ENCODE assay signal across 10 mouse cellular contexts in genomic region chr4:132757633-132758351, GRCm38 (mm10). TPM values are rescaled to one million over a fixed set of nuclear protein-coding genes. Genes with fewer than 3 reads are reported as not detected.
DNase-seq lines count a peak whose midpoint lies in the region; ATAC-seq and TF ChIP-seq lines count a peak whose summit lies in the region.
"Had no signal": no experiment of that assay in that cellular context is flagged by ENCODE, and none has a peak within 500 bp of the region (broad histone marks: within the 10 kb centered on the region; RNA-seq: fewer than 3 reads in every experiment).

No protein-coding gene starts in this region.

- ATAC-seq in CD4-positive, CD25-positive, alpha-beta regulatory T cell, adult 4 months: no peak
- no peak for ATAC-seq in kidney, postnatal 0 days (replicated peaks; ENCODE audit: low FRiP score, low read depth)

- no peak overlapping the region for H3K9ac ChIP-seq in kidney, postnatal 0 days (ENCODE audit: low read depth, low read length)

- no peak for TF ChIP-seq CTCF in kidney, postnatal 0 days (IDR thresholded peaks at IDR 0.05; ENCODE audit: low read depth)

- H3K27me3 ChIP-seq in kidney, postnatal 0 days (ENCODE audit: insufficient read depth, low read length): no peaks in the 10 kb centered on the region

- H3K4me1 ChIP-seq in kidney, postnatal 0 days (replicated peaks; ENCODE audit: insufficient read depth, low read length): peaks cover 6% of the 10 kb centered on the region

- no peaks in the 10 kb centered on the region for H3K36me3 ChIP-seq in kidney, postnatal 0 days (ENCODE audit: insufficient read depth, low read length)
- H3K36me3 ChIP-seq: hindbrain, embryonic 15.5 days; neural tube, embryonic 12.5 days had no signal

- DNase-seq in CD4-positive, CD25-positive, alpha-beta regulatory T cell, adult 2 months (ENCODE audit: low read depth, low spot score): peak; percentile 41
- peak; percentile 57 for DNase-seq in kidney, postnatal 0 days (ENCODE audit: low spot score)
- DNase-seq in kidney, postnatal 25 days: no peak
- DNase-seq in right cerebral cortex, adult 18-20 months: peak; percentile 65
- no peak for DNase-seq in right cerebral cortex, postnatal 25 days
- no peak for DNase-seq in ovary, postnatal 10 days (ENCODE audit: low spot score)
- no peak for DNase-seq in testis, postnatal 14 days (ENCODE audit: low spot score)

- 45% methylated on average over 7 of the region's 7 CpGs for WGBS in kidney, postnatal 0 days

- H3K4me2 ChIP-seq in kidney, postnatal 0 days (ENCODE audit: low read length): 0 out of 2 replicates have a peak overlapping the region, but pooled peaks have one; percentile 83

- 0 out of 2 replicates have a peak overlapping the region, but pooled peaks have one; percentile 15 for H3K27ac ChIP-seq in kidney, postnatal 0 days
- H3K27ac ChIP-seq: hindbrain, embryonic 15.5 days; neural tube, embryonic 12.5 days had no signal

- no peak overlapping the region for H3K4me3 ChIP-seq in kidney, postnatal 0 days (replicated peaks; ENCODE audit: low read depth, low read length)

- no peaks in the 10 kb centered on the region for H3K9me3 ChIP-seq in kidney, postnatal 0 days (replicated peaks; ENCODE audit: low read length)
- H3K9me3 ChIP-seq: hindbrain, embryonic 15.5 days; neural tube, embryonic 12.5 days had no signal

RNA-seq across cellular contexts. Expression of gene Smpdl3b, which starts 0.7 kb away (rescaled TPM):
- 1 to 10 TPM in 1 of 2 experiments, under 1 TPM in 1; 0.96 to 1.8 TPM for polyA plus RNA-seq in CD4-positive, CD25-positive, alpha-beta regulatory T cell, adult 4 months (2017; shearing (Covaris generic))
- polyA plus RNA-seq in kidney, postnatal 0 days (2015; fragmentation: Nextera tagmentation; extraction: Ambion mirVana): 9.0 and 9.5 TPM in 2 replicates

RNA-seq across cellular contexts. Expression of gene Rpa2, which starts 10.3 kb away (rescaled TPM):
- polyA plus RNA-seq in CD4-positive, CD25-positive, alpha-beta regulatory T cell, adult 4 months (2017; shearing (Covaris generic)): 10 to 100 TPM; 64.3 to 66.9 TPM
- 60.0 and 65.7 TPM in 2 replicates for polyA plus RNA-seq in kidney, postnatal 0 days (2015; fragmentation: Nextera tagmentation; extraction: Ambion mirVana)

RNA-seq across cellular contexts. Expression of gene Xkr8, which starts 25.4 kb away (rescaled TPM):
- 10 to 100 TPM in 1 of 2 experiments, 1 to 10 TPM in 1; 5.4 to 14.9 TPM for polyA plus RNA-seq in CD4-positive, CD25-positive, alpha-beta regulatory T cell, adult 4 months (2017; shearing (Covaris generic))
- polyA plus RNA-seq in kidney, postnatal 0 days (2015; fragmentation: Nextera tagmentation; extraction: Ambion mirVana): 4.2 and 4.4 TPM in 2 replicates

RNA-seq across cellular contexts. Expression of gene Themis2, which starts 38.4 kb away (rescaled TPM):
- 1 to 10 TPM in 1 of 2 experiments, under 1 TPM in 1; 0.24 to 1.1 TPM for polyA plus RNA-seq in CD4-positive, CD25-positive, alpha-beta regulatory T cell, adult 4 months (2017; shearing (Covaris generic))
- polyA plus RNA-seq in kidney, postnatal 0 days (2015; fragmentation: Nextera tagmentation; extraction: Ambion mirVana): 1.0 TPM in 2 replicates

Comparison
In these comparisons a context has a peak if more than half of its experiments do, and no peak if none do; other contexts are left out.
1. DNase-seq: peak in CD4-positive, CD25-positive, alpha-beta regulatory T cell, adult 2 months (single experiment), kidney, postnatal 0 days (single experiment) and right cerebral cortex, adult 18-20 months (single experiment); none in kidney, postnatal 25 days (0 of 2), right cerebral cortex, postnatal 25 days (single experiment), ovary, postnatal 10 days (single experiment) and testis, postnatal 14 days (single experiment).